Mouse (Mus musculus) E14TG2a.4 (cell line): Measurements from ENCODE around the gene Wnt3a.

Experiments used
- CTCF ChIP-seq: conservative IDR thresholded peaks from 2 replicates; pipeline ENCODE4 v1.5.1; 2014; ENCODE audit warnings: low read length
- POU5F1 ChIP-seq: IDR thresholded peaks from 2 replicates; pipeline ENCODE4 v1.6.1; 2014; ENCODE audit warnings: low read length, borderline replicate concordance

- TF ChIP-seq CTCF (no peak), POU5F1 (no peak)
Measured at GRCm38 (mm10) chr11:59239796-59240195, 50.8 kb downstream of the Wnt3a start.
